Mouse (Mus musculus) forelimb bud, embryonic 11.5 days (tissue): Measurements from ENCODE around the gene Ndufa12.

ENCODE experiments used
- DNase-seq: peaks from one replicate; pipeline ENCODE4 v3.0.0-alpha.2; 2012; ENCODE audit warnings: low read depth, low spot score

Gene Ndufa12

DNA sequence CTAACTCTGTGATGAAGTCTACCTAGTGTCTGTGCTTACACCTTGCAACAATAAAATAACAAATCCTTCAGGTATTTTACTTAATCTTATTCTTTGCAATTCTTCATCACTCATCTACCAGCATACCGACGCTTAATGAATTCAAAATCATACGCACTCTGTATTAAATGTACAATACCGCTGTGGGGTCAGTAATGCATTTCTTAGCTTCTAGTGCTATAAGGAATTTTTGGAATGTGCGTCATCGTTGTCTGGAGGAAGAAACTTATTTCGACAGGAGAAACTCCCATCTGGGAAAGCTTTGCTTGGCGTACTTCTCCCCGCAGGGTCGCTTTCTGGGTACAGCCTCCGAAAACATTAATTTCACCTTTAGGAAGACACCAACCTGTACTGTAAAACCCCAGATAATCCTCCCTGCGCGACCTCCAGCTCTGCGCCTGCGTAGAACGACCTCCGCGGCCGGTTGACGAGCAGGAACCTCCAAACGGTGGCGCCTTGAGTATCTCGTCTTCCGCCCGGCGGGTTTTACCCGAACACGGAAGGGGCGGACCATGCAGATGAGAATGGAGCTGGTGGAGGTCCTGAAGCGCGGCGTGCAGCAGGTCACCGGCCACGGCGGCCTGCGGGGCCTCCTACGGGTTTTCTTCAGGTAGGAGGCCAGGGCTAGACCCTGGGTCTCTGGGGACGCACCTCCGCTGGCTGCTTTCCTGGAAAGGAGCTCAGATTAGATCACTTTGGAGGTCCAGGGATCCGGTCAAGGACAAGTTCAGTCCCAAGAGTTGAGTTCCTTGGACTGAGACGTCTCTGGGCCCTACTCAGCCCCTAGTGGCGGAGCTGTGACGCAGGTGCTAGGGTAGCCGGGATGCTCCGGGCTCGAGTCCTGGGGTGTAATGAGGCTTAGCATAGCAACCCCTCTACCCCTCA is at the start of gene Ndufa12:
Gene Ndufa12 (plus strand): TSS at position 239 of the 924 bp plus-strand sequence.
- DNase-seq, result peak; percentile 90

DNA sequence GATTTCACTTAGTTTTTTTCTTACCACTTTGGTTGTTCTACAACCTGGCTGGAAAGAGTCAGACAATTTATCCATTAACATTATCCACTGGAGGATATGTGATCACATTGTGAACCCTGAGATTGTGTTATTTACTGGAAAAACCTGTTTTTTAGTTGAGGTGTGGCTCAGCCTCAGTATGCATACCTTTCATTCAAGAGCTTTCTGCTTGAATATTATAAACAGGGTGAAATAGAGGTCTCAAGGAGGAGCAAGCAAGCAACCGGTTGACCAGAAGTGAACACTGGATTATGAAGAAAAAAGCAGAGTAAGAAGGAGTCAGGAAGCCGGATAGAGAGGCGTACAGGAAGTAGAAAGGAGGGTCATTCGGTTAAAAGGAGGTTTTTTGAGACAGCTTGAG is 47.0 kb upstream of the Ndufa12 start:
- DNase-seq, result no peak

DNA sequence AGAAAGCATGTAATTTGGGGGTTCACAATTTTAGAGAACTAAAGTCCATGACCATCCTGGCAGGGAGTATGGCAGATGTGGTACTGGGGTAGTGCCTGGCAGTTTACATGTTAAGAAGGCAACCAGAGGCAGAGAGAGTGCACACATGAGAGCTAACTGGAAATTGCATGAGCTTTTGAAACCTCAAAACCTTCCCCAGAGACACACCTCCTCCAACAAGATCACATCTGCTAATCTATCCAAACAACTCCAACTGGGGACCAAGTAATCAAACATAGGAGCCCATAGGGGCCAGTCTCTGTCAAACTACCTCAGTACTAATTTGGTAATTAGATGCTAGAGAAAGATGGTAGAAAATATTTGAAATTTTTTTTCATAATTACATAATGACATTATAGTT is 44.7 kb upstream of the Ndufa12 start:
- no peak for DNase-seq

DNA sequence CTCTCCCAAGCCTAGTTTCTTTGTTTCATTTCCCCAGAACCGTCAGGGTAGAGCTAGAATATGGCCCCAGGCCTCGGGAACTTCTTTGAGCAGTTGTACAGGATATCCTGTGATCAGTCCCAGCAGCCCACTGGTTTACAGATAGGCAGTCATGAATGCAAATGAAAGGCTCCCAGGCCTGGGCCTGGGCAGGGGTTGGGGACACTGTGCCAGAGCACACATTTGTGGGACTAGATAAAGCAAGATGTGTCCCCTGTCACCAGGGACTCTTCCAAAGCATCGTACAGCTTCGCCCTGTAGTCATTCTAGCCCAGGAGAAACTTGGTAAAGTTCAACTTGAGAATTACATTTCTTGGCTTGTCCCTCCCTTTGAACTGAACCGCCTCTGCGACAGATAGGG is 39.6 kb upstream of the Ndufa12 start:
- DNase-seq, result no peak

DNA sequence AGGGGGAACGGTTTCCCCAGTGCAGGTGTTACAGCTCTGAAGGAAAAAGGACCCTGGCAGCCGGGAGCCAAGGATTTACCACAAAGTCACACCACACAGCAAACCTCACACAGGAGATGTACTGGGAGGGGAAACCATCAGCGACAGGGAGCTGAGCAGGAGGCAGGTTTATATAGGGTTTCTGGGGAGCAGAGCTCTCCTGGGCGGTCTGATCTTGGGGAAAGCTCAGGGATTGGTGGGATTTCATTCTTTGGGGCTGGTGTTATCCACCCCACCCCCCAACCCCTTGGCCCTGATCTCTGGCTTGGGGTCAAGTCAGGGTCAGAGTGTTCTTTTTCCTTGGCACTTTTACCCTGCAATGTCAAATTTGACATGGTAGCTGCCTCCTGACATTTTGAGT is 39.1 kb upstream of the Ndufa12 start:
- DNase-seq, result no peak

DNA sequence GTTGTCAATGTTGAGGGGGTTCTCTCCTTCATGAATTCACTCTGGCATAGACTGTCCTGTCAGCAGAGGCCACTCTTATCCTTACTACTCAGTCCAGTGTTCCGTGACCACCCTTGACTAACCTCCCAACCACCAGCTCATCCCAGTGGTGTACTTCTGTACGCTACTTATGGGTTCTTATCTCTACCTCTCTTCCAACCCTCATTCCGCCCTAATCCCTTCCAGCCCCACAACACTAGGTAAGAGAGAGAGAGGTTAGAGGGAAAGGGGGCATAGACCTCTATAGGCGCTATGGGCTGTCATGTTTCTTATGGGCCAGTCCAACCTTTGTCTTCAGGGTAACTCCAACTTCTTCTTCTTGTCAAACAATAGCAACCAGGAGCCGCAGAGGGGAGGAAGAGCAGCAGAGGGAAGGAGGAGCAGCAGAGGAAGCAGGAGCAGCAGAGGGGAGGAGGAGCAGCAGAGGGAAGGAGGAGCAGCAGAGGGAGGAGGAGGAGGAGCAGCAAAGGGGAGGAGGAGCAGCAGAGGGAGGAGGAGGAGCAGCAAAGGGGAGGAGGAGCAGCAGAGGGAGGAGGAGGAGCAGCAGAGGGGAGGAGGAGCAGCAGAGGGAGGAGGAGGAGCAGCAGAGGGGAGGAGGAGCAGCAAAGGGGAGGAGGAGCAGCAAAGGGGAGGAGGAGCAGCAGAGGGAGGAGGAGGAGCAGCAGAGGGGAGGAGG is 37.3 kb upstream of the Ndufa12 start:
- no peak for DNase-seq

DNA sequence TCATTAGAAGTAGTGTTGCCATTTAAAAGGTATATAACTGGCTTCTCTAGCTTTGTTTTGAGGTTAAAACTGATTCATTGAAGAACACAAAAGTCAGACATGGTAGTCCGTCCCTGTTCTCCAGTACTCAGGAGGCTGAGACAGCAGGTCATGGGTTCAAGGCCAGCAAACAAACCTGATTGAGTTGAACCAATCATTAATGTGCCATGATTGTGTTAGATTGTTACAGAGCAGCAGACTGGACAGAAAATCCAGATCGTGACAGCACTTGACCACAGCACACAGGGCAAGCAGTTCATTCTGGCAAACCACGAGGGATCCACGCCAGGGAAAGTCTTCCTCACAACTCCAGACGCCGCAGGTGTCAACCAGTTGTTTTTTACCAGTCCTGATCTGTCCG is 36.5 kb upstream of the Ndufa12 start:
- no peak for DNase-seq

DNA sequence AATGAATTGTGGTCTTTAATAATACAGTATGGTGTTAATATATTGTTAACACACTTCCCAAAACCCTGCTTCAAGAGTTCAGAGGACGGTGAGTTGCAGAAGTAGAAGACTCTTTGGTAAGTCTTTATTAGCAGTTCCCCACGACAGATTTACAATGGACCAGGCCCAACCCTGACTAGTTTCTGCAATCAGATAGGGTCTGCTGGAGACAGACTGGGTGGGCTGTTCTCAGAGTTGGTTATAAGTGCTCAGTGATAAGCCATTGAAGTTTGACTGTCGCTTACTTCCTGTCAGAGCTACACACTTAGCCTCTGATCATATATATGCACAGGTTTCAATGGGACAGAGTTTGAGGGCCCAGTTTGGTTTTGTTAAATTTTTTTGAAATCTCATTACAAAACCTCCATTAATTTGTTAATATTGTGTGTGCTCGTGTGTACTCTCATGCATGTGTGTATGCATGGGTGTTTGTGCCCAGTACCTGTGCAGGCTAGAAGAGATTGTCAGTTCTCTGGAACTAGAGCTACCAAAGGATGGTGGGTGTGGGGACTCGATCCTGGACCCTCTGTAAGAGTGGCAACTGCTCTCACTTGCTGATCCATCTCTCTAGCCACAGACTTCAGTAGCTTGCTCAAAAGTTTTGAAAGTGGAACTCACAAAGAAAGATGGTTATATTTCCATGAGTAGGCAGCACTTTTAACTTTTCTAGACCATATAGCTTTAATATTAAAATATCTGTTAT is 34.2 kb upstream of the Ndufa12 start:
- no peak for DNase-seq

DNA sequence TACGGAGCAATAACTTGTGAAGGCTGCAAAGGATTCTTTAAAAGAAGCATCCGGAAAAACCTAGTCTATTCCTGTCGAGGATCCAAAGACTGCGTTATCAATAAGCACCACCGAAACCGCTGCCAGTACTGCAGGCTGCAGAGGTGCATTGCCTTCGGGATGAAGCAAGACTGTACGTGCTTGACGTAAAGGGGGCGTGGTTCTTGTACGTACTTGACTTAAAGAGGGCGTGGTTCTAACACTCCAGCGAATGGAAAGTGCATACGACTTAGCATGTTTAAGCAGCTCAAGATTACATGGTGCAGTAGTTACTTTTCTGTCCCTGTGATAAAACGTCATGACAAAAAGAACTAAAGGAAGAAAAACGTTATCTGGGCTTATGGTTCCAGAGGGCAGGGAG is 33.1 kb upstream of the Ndufa12 start:
- DNase-seq, result no peak

DNA sequence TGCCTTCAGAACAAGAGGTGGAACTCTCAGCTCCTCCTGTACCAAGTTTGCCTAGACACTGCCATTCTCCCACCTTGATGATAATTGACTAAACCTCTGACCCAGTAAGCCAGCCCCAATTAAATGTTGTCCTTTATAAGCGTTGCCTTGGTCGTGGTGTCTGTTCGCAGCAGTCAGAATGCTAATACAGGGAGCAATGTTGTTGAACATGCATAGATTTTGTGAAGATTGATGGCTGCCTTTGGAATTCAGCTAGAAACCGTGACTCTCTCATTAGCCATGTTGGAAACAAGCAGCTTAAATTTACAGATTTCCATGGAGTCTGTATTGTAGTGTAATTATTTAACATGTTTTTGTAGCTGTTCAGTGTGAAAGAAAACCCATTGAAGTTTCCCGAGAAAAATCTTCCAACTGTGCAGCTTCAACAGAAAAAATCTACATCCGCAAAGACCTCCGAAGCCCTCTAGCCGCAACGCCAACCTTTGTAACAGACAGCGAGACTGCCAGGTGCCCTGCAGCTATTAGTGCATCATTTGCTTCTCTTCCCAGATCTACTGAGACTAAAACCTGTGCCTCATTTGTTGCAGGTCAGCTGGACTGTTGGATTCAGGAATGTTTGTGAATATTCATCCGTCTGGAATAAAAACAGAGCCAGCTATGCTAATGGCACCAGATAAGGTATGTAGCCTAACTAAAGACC is 31.3 kb upstream of the Ndufa12 start:
- DNase-seq, result no peak

DNA sequence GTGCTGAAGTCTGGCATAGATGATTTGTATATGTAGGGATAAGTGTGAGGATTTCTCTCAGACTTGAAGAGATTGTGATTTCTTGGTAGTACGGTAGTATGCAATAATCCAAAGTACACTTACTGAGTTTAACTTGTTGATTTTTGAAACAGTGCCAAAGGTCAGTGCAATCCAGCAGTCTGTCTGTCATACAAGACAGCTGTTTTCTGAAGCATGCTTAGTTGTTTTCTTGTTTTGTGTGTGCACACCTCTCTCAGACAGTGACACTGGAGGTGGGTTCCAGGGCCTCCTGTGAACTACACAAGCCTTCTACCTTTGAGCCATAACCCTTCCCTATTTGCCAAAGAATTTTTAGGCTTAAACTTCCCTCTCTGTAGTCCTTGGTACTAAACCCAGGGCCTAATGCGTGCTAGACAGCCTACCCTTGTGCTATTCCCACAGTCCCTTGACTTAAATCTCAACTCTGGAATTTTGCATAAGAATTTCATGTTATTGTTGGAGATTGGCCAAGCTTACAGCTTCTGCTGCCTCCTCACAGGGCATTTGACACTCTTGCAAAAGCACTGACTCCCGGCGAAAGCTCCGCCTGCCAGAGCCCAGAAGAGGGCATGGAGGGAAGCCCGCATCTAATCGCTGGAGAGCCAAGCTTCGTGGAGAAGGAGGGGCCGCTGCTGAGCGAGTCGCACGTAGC is 26.9 kb upstream of the Ndufa12 start:
- DNase-seq, result no peak

DNA sequence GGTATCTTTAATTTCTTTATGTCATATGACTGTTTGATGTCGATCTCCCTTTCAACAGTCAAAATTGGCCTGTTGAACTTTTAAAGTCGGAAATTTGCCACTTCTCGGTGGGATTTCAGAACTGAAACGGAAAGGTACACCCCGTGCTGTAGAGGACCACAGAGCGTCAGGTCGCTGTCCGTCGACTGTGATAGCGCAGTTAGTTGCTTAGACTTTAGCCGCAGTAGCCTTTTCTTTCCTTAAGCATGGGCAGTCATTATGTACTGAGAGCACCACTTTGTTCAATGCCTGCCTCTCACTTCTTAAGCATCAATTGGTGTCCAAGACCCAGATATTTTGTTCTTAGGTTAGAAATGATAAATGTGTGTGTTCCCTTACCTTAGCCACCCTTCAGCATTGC is 26.4 kb upstream of the Ndufa12 start:
- no peak for DNase-seq

DNA sequence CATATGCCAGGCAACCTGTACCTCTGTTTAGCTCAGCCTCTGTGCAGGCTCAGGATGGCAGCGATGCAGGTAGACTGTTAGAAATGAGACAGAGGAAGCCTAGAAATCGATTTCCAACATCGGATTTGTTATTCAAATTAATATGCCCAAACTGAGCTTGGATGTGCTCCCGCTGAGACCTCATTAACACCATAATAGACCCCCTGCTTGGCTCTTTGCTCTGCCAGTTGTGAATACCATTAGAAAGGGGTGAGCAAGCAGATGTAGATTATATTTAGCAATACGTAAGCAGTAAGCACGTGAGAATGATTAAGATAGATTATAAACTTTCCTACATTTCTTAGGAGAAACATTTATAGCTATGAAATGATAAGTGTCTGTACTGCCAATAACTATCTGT is 25.8 kb upstream of the Ndufa12 start:
- DNase-seq, result no peak

DNA sequence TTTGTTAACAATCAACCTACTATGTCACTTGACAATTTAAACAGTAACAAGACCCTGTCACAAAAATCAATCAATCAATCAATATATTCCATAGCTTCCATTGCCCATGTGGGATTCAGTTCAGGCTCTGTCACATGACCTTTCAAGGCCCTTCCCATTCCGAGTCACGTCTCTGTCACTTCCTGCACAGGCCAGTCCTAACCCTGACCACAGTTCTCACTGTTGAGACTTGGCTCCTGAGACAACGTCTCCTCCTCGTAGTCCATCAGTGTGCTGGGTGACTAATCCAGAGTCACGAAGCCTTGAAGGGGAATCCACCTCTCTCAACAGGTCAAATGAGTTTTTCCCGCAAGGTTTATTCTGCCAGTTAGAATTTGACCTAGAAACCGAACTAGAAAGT is 23.9 kb upstream of the Ndufa12 start:
- DNase-seq, result no peak

DNA sequence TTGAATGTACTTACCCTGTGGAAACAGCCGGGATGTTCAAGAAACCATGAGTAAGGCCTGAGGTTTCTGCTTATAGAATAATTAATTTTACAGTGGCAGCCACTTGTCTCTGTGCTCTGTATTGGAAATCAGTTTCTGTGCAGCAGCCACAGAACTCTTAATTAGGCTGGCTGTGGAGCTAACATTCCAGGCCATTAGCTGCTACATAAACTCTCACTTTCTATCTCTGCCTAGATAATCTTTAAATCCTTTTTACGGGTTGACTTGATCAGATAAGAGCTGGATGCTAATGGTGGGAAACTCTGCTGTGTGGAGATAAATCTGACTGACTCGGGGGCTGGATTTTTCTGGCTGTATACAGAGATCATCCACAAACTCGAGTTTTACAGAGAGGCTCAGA is 15.3 kb upstream of the Ndufa12 start:
- no peak for DNase-seq

DNA sequence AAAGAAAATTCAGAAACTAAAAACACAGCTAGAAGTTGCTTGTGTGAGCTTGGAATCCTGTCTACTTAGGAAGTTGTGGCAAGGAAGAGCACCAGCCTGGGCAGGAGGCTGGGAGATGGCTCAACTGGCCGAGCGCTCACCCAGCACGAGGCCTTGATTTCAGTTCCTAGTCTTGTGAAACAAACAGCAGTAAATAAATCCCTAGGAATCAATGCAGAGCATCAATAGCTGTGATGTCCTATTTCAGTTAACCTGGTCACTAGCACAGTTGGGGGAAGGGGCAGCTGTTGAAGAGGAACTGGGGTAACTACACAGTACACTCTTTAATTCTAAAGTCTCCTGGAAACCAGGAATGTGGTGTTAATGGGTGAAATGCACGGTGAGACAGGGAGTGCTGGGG is 6.5 kb downstream of the Ndufa12 start:
- no peak for DNase-seq

DNA sequence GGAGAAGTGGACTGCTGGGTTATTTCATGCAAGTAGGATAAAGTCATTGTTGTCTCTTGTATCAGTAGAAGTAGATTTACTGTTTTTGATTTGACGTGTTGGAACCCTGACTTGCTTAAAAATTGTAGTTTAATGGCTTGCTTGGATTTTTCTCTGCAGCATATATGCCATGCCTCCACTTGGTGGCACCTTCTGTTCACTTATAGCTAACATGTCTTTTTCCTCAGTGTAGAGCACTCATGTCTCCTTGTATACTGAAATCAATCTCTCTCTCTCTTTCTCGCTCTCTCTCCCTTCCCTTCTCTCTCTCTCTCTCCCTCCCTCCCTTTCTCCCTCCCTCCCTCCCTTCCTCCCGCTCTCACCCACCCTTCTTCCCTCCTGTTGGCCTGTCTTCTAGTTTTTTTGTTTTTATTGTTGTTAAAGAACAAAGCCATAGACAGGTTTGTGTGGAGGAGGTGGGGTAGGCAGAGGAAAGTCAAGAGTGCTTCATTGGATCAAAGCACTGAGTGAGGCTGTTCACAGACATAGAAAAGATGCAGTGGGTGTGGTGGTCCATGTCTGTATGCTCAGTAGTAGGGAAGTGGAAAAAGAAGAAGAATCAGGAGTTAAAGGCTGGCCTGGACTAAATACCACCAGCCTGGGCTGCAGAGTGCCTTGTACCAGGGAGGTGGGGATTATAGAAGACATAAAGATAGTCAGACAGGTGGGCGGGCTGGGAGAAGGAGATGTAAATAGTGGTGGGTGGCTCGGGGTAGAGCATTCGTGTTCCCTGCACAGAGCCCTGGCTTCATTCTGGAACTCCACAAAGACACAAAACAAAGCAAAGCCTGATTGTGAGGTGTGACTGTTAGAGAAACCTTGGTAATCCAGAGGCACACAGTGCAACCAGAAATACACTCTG is 12.4 kb downstream of the Ndufa12 start:
- no peak for DNase-seq

DNA sequence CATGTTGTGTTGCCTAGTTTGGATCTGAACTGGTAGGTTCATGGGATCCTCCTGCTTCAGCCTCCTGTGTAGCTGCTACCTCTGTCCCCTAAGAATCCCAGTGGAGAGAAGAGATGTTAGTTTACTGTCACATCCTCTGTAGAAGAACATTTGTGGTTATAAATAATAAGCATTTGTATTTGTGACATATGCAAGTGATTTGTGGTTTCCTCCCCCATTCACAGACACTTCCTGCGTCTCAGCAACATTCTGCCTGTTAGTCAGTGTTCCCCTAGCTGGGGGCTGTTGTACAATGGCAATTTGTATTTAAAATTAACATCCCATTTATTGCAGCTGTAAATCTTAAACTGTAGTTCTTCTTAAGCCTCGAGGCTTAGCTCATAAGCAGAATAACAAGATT is 13.2 kb downstream of the Ndufa12 start:
- DNase-seq, result no peak

DNA sequence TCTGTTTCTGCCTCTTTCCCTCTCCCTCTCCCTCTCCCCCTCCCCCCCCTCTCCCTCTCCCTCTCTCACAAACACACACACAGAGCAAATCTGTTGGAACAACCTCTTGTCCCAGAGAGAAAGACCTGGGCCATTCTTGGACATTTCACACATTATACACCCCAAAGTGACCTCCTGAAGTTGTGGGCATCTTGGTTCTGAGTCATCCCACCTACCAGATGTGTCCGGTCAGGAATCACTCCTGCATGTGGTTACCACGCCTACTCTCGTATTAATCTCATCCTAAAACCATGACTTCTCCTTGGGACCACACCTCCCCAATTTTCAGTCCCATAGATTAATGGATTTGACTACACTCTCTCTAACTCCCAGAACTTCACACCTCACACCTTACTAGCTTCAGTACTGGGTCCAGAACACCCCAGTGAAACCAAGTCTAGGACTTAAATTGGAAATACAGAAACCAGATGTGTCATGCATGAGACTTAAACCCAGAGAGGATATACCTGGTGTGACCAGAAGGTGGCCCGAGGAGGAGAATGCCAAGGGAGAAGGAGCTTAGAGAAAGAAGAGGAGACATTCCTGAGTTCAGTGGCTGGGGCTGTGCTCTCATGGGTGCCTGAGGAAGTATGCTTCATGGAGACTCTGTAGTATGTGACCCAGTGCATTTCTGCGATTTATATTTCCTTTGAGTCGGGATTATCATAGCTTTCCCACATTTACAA is 26.7 kb downstream of the Ndufa12 start:
- DNase-seq, result no peak
